Mouse (Mus musculus) midbrain, embryonic 13.5 days (tissue): ENCODE measurements at regions not wholly inside any gene's neighbourhood (a gene's known extent, or its start where the extent isn't known, plus 50 kb on each side); places are given as distances from the start of the nearest gene placed in this dataset.

Source experiments
- ATAC-seq: fragments of 200-750 bp; cut with Nextera tagmentation; 2 replicates; pipeline ENCODE4 v1.8.0; 2017; ENCODE audit warnings: mild to moderate bottlenecking, moderate TSS enrichment, moderate library complexity
- H3K27ac ChIP-seq: fragments of 300-500 bp; sonication (generic); 2 replicates; pipeline ENCODE4 v1.5.1; 2015; ENCODE audit warnings: inconsistent platforms, mild to moderate bottlenecking, moderate library complexity
- H3K27me3 ChIP-seq: fragments of 300-500 bp; sonication (generic); 2 replicates; pipeline ENCODE4 v1.6.1; 2015; ENCODE audit warnings: mild to moderate bottlenecking, inconsistent platforms
- H3K36me3 ChIP-seq: fragments of 300-500 bp; sonication (generic); 2 replicates; pipeline ENCODE4 v1.6.1; 2015; ENCODE audit warnings: mild to moderate bottlenecking, inconsistent platforms
- H3K4me1 ChIP-seq: fragments of 300-500 bp; sonication (generic); replicated peaks from 2 replicates; pipeline ENCODE4 v1.6.1; 2015; ENCODE audit warnings: inconsistent platforms
- H3K4me2 ChIP-seq: fragments of 300-500 bp; sonication (generic); replicated peaks from 2 replicates; pipeline ENCODE4 v1.6.1; 2015; ENCODE audit warnings: moderate library complexity, mild to moderate bottlenecking, inconsistent platforms
- H3K4me3 ChIP-seq: fragments of 300-500 bp; sonication (generic); replicated peaks from 2 replicates; pipeline ENCODE4 v1.5.1; 2015; ENCODE audit warnings: mild to moderate bottlenecking, inconsistent platforms
- H3K9ac ChIP-seq: fragments of 300-500 bp; sonication (generic); replicated peaks from 2 replicates; pipeline ENCODE4 v1.6.1; 2015; ENCODE audit warnings: mild to moderate bottlenecking, inconsistent platforms
- H3K9me3 ChIP-seq: fragments of 300-500 bp; sonication (generic); 2 replicates; pipeline ENCODE4 v1.6.1; 2016; ENCODE audit warnings: mild to moderate bottlenecking, inconsistent platforms
- WGBS: fragments of 180-500 bp; shearing (Covaris S2); methylation state at CpG from one replicate; pipeline ENCODE4 v1.1.7; 2015; 5-methylcytosine and 5-hydroxymethylcytosine counted together

- ATAC-seq, result 0 out of 2 replicates have a peak, but pooled peaks have one; percentile 30
- WGBS, result 57% methylated on average over 6 of the region's 6 CpGs
- H3K4me2 ChIP-seq, result no peak overlapping the region
- H3K9me3 ChIP-seq, result no peaks in the 10 kb centered on the region
- no peaks in the 10 kb centered on the region for H3K4me1 ChIP-seq
- H3K27me3 ChIP-seq, result no peaks in the 10 kb centered on the region
- no peaks in the 10 kb centered on the region for H3K36me3 ChIP-seq
- no peak overlapping the region for H3K27ac ChIP-seq
- H3K4me3 ChIP-seq, result no peak overlapping the region
- H3K9ac ChIP-seq, result no peak overlapping the region
These were observed 257.1 kb upstream of the Prdm1 start for GRCm38 (mm10) chr10:44785386-44785785.

- WGBS, result 93% methylated on average over 5 of the region's 5 CpGs
- no peak for ATAC-seq
- no peak overlapping the region for H3K27ac ChIP-seq
- H3K4me1 ChIP-seq, result no peaks in the 10 kb centered on the region
- H3K4me2 ChIP-seq, result no peak overlapping the region
- H3K36me3 ChIP-seq, result no peaks in the 10 kb centered on the region
- no peak overlapping the region for H3K4me3 ChIP-seq
- no peaks in the 10 kb centered on the region for H3K9me3 ChIP-seq
- no peak overlapping the region for H3K9ac ChIP-seq
- no peaks in the 10 kb centered on the region for H3K27me3 ChIP-seq
These were observed 252.2 kb upstream of the Prdm1 start for GRCm38 (mm10) chr10:44780381-44780958.

- H3K27me3 ChIP-seq, result no peaks in the 10 kb centered on the region
- no peak overlapping the region for H3K9ac ChIP-seq
- H3K4me3 ChIP-seq, result no peak overlapping the region
- no peak overlapping the region for H3K4me2 ChIP-seq
- H3K4me1 ChIP-seq, result no peaks in the 10 kb centered on the region
- WGBS, result 75% methylated on average over 8 of the region's 8 CpGs
- no peaks in the 10 kb centered on the region for H3K9me3 ChIP-seq
- no peak overlapping the region for H3K27ac ChIP-seq
- H3K36me3 ChIP-seq, result no peaks in the 10 kb centered on the region
- no peak for ATAC-seq
These were observed 251.4 kb upstream of the Prdm1 start for GRCm38 (mm10) chr10:44779568-44780207.

GRCm38 (mm10) chr10:44777214-44777613 is 248.9 kb upstream of the Prdm1 start:
- 95% methylated on average over 2 of the region's 2 CpGs for WGBS
- Histone ChIP-seq H3K4me3 (no peak overlapping the region), H3K36me3 (no peaks in the 10 kb centered on the region)

GRCm38 (mm10) chr10:44776175-44776574 is 247.9 kb upstream of the Prdm1 start:
- no peak overlapping the region for H3K4me3 ChIP-seq
- H3K36me3 ChIP-seq, result no peaks in the 10 kb centered on the region
- 0 out of 2 replicates have a peak, but pooled peaks cover 2% of the 10 kb centered on the region for H3K9me3 ChIP-seq
- no peak for ATAC-seq
- WGBS, result 59% methylated on average over 2 of the region's 2 CpGs
- H3K27me3 ChIP-seq, result no peaks in the 10 kb centered on the region
- H3K4me1 ChIP-seq, result no peaks in the 10 kb centered on the region
- H3K9ac ChIP-seq, result no peak overlapping the region
- H3K4me2 ChIP-seq, result no peak overlapping the region
- H3K27ac ChIP-seq, result no peak overlapping the region

More at GRCm38 (mm10) chr10:44777214-44777613, 248.9 kb upstream of the Prdm1 start:
- Histone ChIP-seq H3K4me2 (no peak overlapping the region), H3K27ac (no peak overlapping the region), H3K4me1 (no peaks in the 10 kb centered on the region), H3K9me3 (0 out of 2 replicates have a peak, but pooled peaks cover 2% of the 10 kb centered on the region), H3K9ac (no peak overlapping the region), H3K27me3 (no peaks in the 10 kb centered on the region)
- ATAC-seq, result no peak

- no peak overlapping the region for H3K4me2 ChIP-seq
- H3K9ac ChIP-seq, result no peak overlapping the region
- H3K27me3 ChIP-seq, result no peaks in the 10 kb centered on the region
- WGBS, result 89% methylated on average over 3 of the region's 3 CpGs
- H3K9me3 ChIP-seq, result no peaks in the 10 kb centered on the region
- no peak overlapping the region for H3K4me3 ChIP-seq
- H3K27ac ChIP-seq, result no peak overlapping the region
- no peaks in the 10 kb centered on the region for H3K4me1 ChIP-seq
- H3K36me3 ChIP-seq, result no peaks in the 10 kb centered on the region
- ATAC-seq, result no peak
These were observed 237.2 kb upstream of the Prdm1 start for GRCm38 (mm10) chr10:44765527-44765926.

- ATAC-seq, result no peak
- Histone ChIP-seq H3K9me3 (no peaks in the 10 kb centered on the region), H3K27me3 (no peaks in the 10 kb centered on the region), H3K4me1 (no peaks in the 10 kb centered on the region), H3K27ac (no peak overlapping the region), H3K4me2 (no peak overlapping the region), H3K4me3 (no peak overlapping the region), H3K36me3 (no peaks in the 10 kb centered on the region), H3K9ac (no peak overlapping the region)
- WGBS, result 46% methylated on average over 3 of the region's 3 CpGs
These were observed 234.8 kb upstream of the Prdm1 start for GRCm38 (mm10) chr10:44763102-44763501.

- Histone ChIP-seq H3K9me3 (no peaks in the 10 kb centered on the region), H3K9ac (no peak overlapping the region), H3K27me3 (no peaks in the 10 kb centered on the region), H3K4me2 (no peak overlapping the region), H3K4me3 (no peak overlapping the region), H3K36me3 (no peaks in the 10 kb centered on the region), H3K4me1 (no peaks in the 10 kb centered on the region), H3K27ac (no peak overlapping the region)
- ATAC-seq, result no peak
- WGBS, result 85% methylated on average over 4 of the region's 4 CpGs
These were observed 233.8 kb upstream of the Prdm1 start for GRCm38 (mm10) chr10:44762068-44762467.

- Histone ChIP-seq H3K4me3 (no peak overlapping the region), H3K9me3 (no peaks in the 10 kb centered on the region), H3K9ac (no peak overlapping the region), H3K36me3 (no peaks in the 10 kb centered on the region), H3K27ac (no peak overlapping the region), H3K4me2 (no peak overlapping the region), H3K4me1 (no peaks in the 10 kb centered on the region), H3K27me3 (no peaks in the 10 kb centered on the region)
- ATAC-seq, result no peak
- 75% methylated on average over 4 of the region's 4 CpGs for whole genome bisulfite sequencing
These were observed 233.0 kb upstream of the Prdm1 start for GRCm38 (mm10) chr10:44761324-44761723.

- Histone ChIP-seq H3K4me3 (no peak overlapping the region), H3K4me2 (no peak overlapping the region), H3K36me3 (no peaks in the 10 kb centered on the region), H3K4me1 (peaks cover 17% of the 10 kb centered on the region), H3K27me3 (no peaks in the 10 kb centered on the region), H3K9me3 (no peaks in the 10 kb centered on the region), H3K9ac (no peak overlapping the region), H3K27ac (no peak overlapping the region)
- ATAC-seq, result peak; percentile 79
- WGBS, result 46% methylated on average over 6 of the region's 6 CpGs
These were observed 227.2 kb upstream of the Prdm1 start for GRCm38 (mm10) chr10:44755355-44755957.

- Histone ChIP-seq H3K4me3 (no peak overlapping the region), H3K36me3 (no peaks in the 10 kb centered on the region), H3K27me3 (no peaks in the 10 kb centered on the region), H3K4me1 (peaks cover 17% of the 10 kb centered on the region), H3K9me3 (no peaks in the 10 kb centered on the region), H3K27ac (no peak overlapping the region), H3K9ac (no peak overlapping the region), H3K4me2 (no peak overlapping the region)
- 58% methylated on average over 4 of the region's 4 CpGs for WGBS
- ATAC-seq, result no peak; the same call in 1 of the 2 replicates
These were observed 226.6 kb upstream of the Prdm1 start for GRCm38 (mm10) chr10:44754930-44755329.

GRCm38 (mm10) chr10:44752719-44753390 is 224.6 kb upstream of the Prdm1 start:
- Histone ChIP-seq H3K36me3 (no peaks in the 10 kb centered on the region), H3K27me3 (no peaks in the 10 kb centered on the region), H3K9ac (no peak overlapping the region), H3K4me2 (no peak overlapping the region), H3K9me3 (no peaks in the 10 kb centered on the region), H3K4me3 (no peak overlapping the region), H3K4me1 (peaks cover 17% of the 10 kb centered on the region), H3K27ac (no peak overlapping the region)
- ATAC-seq, result no peak
- WGBS, result 47% methylated on average over 8 of the region's 8 CpGs
